Mouse (Mus musculus) midbrain, postnatal 0 days (tissue): ENCODE data around the gene Trim61. TPM values are rescaled to one million over a fixed set of nuclear protein-coding genes. Genes with fewer than 3 reads are reported as not detected.

Source experiments
- ATAC-seq: fragments of 200-750 bp; cut with Nextera tagmentation; 2 replicates; pipeline ENCODE4 v1.8.0; 2017; ENCODE audit warnings: moderate number of reproducible peaks, mild to moderate bottlenecking, moderate TSS enrichment, moderate library complexity; ENCODE audit not compliant: low FRiP score
- DNase-seq: peaks from one replicate; pipeline ENCODE4 v3.0.0-alpha.2; 2015; ENCODE audit warnings: low spot score
- H3K27ac ChIP-seq: fragments of 300-500 bp; sonication (generic); 2 replicates; pipeline ENCODE4 v1.5.1; 2014; ENCODE audit warnings: low read depth, mild to moderate bottlenecking, low read length, mixed read lengths
- H3K27me3 ChIP-seq: fragments of 300-500 bp; sonication (generic); 2 replicates; pipeline ENCODE4 v1.6.1; 2014; ENCODE audit warnings: low read length, control low read depth, mixed read lengths; ENCODE audit not compliant: insufficient read depth
- H3K36me3 ChIP-seq: fragments of 300-500 bp; sonication (generic); 2 replicates; pipeline ENCODE4 v1.6.1; 2014; ENCODE audit warnings: low read length, control low read depth, mixed read lengths; ENCODE audit not compliant: insufficient read depth
- H3K4me1 ChIP-seq: fragments of 300-500 bp; sonication (generic); 2 replicates; pipeline ENCODE4 v1.6.1; 2014; ENCODE audit warnings: mild to moderate bottlenecking, control low read depth, antibody characterized with exemption, low read length, mixed read lengths; ENCODE audit not compliant: insufficient read depth
- H3K4me2 ChIP-seq: fragments of 300-500 bp; sonication (generic); 2 replicates; pipeline ENCODE4 v1.6.1; 2014; ENCODE audit warnings: low read depth, mild to moderate bottlenecking, low read length, mixed read lengths; ENCODE audit not compliant: poor library complexity, severe bottlenecking
- H3K4me3 ChIP-seq: fragments of 300-500 bp; sonication (generic); 2 replicates; pipeline ENCODE4 v1.5.1; 2014; ENCODE audit warnings: low read depth, mild to moderate bottlenecking, low read length, moderate library complexity
- H3K9ac ChIP-seq: fragments of 300-500 bp; sonication (generic); replicated peaks from 2 replicates; pipeline ENCODE4 v1.6.1; 2014; ENCODE audit warnings: mild to moderate bottlenecking, low read length, moderate library complexity, mixed read lengths; ENCODE audit not compliant: poor library complexity, severe bottlenecking
- H3K9me3 ChIP-seq: fragments of 300-500 bp; sonication (generic); 2 replicates; pipeline ENCODE4 v1.6.1; 2016; ENCODE audit warnings: low read length, control low read depth
- CTCF ChIP-seq: IDR thresholded peaks from 2 replicates; pipeline ENCODE4 v1.5.1; 2016; ENCODE audit warnings: antibody characterized with exemption, mild to moderate bottlenecking
- WGBS: fragments of 180-500 bp; shearing (Covaris S2); extraction: QIAGEN DNeasy Blood & Tissue Kit; methylation state at CpG from one replicate; pipeline ENCODE4 v1.1.7; 2014; 5-methylcytosine and 5-hydroxymethylcytosine counted together
- polyA plus RNA-seq: library from polyadenylated mRNA; unstranded; fragments of >200 nt; fragmentation: Nextera tagmentation; extraction: Ambion mirVana; gene quantifications from 2 replicates; pipeline ENCODE4 v1.2.1, GENCODE M21; 2015
- total RNA-seq: library from RNA; depleted of rRNA; stranded (reverse); fragments of >200 nt; gene quantifications from 2 replicates; pipeline ENCODE4 v1.2.3, GENCODE M21; 2014

Trim61 gene
- total and polyA plus RNA-seq, 2 experiments from 2014 or later = not detected

DNA sequence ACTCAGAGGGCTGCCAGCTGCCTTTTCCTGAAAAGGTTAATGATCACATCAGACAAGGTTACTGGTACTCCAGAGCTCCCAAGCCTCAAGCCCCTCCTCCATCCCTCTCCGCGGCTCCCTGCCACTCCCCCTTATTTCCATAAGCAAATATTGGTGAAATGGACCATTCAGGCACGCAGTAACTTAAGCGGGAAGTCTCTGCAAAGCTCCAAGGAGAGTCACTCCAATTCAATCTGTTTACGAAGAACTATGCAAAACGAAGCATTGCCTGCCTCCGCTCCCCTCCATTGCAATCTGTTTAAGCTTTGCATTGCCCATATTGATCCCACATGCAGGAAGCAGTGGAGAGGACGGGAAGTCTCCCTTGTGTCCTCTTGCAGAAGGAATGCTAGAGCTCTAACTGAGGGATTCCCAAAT lies 18.8 kb upstream of the Trim61 start, which contains the start of gene Apela:
Gene Apela, minus strand, starts transcription at position 220 of the 417 bp plus-strand sequence.
- 1% methylated on average over 8 of the region's 8 CpGs for WGBS

DNA sequence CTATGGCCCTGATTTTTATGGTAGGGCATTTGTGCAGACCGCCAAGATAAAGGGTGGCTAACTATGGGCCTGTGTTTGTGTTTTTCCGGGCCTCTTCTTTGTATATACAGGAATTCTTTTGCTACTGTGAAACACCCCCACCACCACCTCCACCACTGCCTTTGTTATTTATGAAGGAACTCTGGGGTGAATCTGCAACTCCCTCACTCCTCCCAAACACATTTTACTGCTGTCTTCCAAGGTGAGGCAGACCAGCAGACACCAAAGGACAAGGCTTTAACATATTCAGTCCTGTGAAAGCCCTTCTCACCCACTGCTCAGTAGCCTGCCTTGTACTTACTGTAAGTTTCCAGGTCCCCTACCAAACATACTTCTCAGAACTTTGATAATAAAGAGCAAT lies 15.8 kb upstream of the Trim61 start:
- H3K36me3 ChIP-seq = no peaks in the 10 kb centered on the region
- H3K4me3 ChIP-seq = no peak overlapping the region
- no peak for ATAC-seq
- H3K27me3 ChIP-seq = no peaks in the 10 kb centered on the region
- no peak overlapping the region for H3K4me2 ChIP-seq
- no peak for TF ChIP-seq CTCF
- no peak overlapping the region for H3K9ac ChIP-seq
- H3K4me1 ChIP-seq = no peaks in the 10 kb centered on the region
- H3K9me3 ChIP-seq = no peaks in the 10 kb centered on the region
- 54% methylated on average over 2 of the region's 2 CpGs for WGBS
- no peak overlapping the region for H3K27ac ChIP-seq
- DNase-seq = no peak

More for the DNA sequence above, 18.8 kb upstream of the Trim61 start, which contains the start of gene Apela:
- Histone ChIP-seq H3K27me3 (no peaks in the 10 kb centered on the region), H3K36me3 (no peaks in the 10 kb centered on the region), H3K9ac (no peak within 1 kb of the TSS), H3K27ac (no peak within 1 kb of the TSS), H3K4me2 (peak within 1 kb of the TSS; percentile 48), H3K9me3 (no peaks in the 10 kb centered on the region), H3K4me3 (peak within 1 kb of the TSS; percentile 30), H3K4me1 (no peaks in the 10 kb centered on the region)
- DNase-seq = peak; percentile 29
- ATAC-seq = no peak
- TF ChIP-seq CTCF = no peak

DNA sequence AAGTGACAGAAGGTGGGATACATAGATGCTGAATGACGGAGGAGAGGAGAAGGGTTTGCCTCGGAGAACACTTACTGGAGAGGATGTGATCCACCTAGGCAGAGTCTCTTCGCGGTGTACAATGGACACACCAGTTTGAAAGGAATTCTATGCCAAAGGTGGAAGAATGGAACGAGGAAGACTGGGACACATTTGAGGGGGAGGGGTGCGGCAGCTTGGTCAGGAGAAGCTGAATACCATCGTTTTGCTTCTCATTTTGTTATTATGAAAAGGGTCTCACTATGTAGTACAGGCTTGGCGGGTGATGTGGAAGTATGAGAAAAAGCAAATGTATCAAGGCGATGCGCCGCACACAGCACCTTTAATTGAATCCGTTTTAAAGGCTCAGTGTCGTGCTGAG lies 14.7 kb upstream of the Trim61 start:
- Histone ChIP-seq H3K27ac (no peak overlapping the region), H3K4me3 (no peak overlapping the region), H3K27me3 (no peaks in the 10 kb centered on the region), H3K9ac (no peak overlapping the region), H3K4me1 (no peaks in the 10 kb centered on the region), H3K4me2 (no peak overlapping the region), H3K36me3 (no peaks in the 10 kb centered on the region), H3K9me3 (no peaks in the 10 kb centered on the region)
- TF ChIP-seq CTCF = no peak
- WGBS = 88% methylated on average over 13 of the region's 13 CpGs
- no peak for ATAC-seq
- no peak for DNase-seq

DNA sequence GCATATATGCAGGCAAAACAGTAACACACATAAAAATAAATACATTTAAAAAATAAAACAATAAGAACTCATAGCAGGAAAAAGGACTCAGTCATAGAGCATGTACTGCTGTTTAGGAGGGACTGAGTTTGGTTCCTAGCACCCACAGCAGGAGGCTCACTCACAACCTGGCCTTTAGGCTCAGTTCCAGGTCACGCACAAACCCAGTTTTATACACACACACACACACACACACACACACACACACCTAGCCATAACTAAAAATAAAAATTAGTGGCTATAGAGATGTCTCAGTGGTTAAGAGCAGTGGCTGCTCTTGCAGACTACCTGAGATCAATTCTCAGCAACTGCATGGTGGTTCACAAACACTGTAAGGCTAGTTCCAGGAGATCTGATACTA lies 13.8 kb upstream of the Trim61 start:
- H3K9me3 ChIP-seq = no peaks in the 10 kb centered on the region
- no peaks in the 10 kb centered on the region for H3K4me1 ChIP-seq
- no peak for TF ChIP-seq CTCF
- ATAC-seq (no peak), DNase-seq (no peak)
- no peak overlapping the region for H3K27ac ChIP-seq
- WGBS = 90% methylated on average over 1 of the region's 1 CpGs
- no peaks in the 10 kb centered on the region for H3K27me3 ChIP-seq
- H3K36me3 ChIP-seq = no peaks in the 10 kb centered on the region
- no peak overlapping the region for H3K4me2 ChIP-seq
- no peak overlapping the region for H3K9ac ChIP-seq
- H3K4me3 ChIP-seq = no peak overlapping the region

DNA sequence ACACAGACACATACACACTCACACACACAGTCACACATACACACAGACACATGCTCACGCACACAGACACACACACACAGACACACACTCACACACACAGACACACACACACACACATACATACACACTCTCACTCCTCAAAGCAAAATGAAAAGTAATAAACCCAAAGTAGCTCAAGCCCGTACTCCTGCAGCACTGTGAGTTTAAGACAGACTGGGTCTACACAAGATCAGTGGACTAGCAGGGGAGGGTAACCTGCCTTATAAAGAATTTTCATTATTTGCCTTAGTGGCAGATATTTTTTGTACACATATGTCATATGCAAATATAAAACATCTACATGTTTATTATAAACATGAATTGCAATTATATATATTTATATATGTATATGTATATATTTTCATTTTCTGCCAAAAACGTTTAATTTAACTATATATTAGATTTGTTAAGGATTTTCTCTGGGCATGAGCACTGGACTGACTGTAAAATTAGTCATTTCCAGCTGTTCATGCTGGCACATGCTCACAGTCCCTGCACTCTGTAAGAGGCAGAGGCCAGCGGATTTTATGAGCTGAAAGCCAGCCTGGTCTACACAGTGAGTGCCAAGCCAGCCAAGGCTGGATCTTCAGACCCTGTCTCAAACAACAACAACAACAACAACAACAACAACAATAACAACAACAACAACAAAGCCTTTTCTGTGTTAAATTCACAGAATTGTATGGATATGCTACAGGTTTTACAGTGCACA lies 12.6 kb upstream of the Trim61 start:
- no peaks in the 10 kb centered on the region for H3K27me3 ChIP-seq
- no peaks in the 10 kb centered on the region for H3K4me1 ChIP-seq
- no peak for TF ChIP-seq CTCF
- no peak overlapping the region for H3K4me2 ChIP-seq
- no peak overlapping the region for H3K4me3 ChIP-seq
- DNase-seq = no peak
- no peak overlapping the region for H3K9ac ChIP-seq
- no peaks in the 10 kb centered on the region for H3K9me3 ChIP-seq
- no peak for ATAC-seq
- WGBS = 79% methylated on average over 4 of the region's 4 CpGs
- no peak overlapping the region for H3K27ac ChIP-seq
- no peaks in the 10 kb centered on the region for H3K36me3 ChIP-seq

DNA sequence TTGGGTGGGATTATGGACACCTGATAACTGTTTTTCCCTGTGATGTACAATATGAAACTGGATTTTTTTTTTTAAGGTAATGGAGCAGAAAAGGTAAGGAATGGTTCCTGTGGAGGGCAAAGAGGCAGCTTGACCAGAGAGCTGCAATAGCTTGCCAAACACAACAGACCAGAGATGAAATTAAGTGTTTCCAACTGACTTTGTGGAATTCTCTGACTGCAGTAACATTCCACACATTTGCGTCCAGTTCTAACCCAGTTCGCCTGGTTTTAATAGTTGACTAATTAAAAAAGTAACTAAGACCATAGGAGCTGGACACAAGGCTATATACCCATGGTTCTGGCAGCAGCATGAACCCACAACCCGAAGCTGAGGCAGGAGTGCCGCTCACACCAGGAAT lies 11.5 kb upstream of the Trim61 start:
- Histone ChIP-seq H3K9me3 (no peaks in the 10 kb centered on the region), H3K4me1 (no peaks in the 10 kb centered on the region), H3K4me2 (no peak overlapping the region), H3K9ac (no peak overlapping the region), H3K27ac (no peak overlapping the region), H3K4me3 (no peak overlapping the region), H3K36me3 (no peaks in the 10 kb centered on the region), H3K27me3 (no peaks in the 10 kb centered on the region)
- no peak for DNase-seq
- WGBS = 87% methylated on average over 4 of the region's 4 CpGs
- ATAC-seq = no peak
- no peak for TF ChIP-seq CTCF
